Mouse (Mus musculus) embryo, embryonic 11 days (tissue): ENCODE results near the gene Bcl7b.

Experiments used
- DNase-seq: peaks from one replicate; pipeline ENCODE4 v3.0.0-alpha.2; 2015

Bcl7b gene

GRCm38 (mm10) chr5:135171688-135172220 is 3.7 kb downstream of the Bcl7b start:
- DNase-seq, result no peak

GRCm38 (mm10) chr5:135172986-135173385 is 4.9 kb downstream of the Bcl7b start:
- no peak for DNase-seq

- DNase-seq, result no peak
Measured at GRCm38 (mm10) chr5:135175086-135175485, 7.0 kb downstream of the Bcl7b start.

GRCm38 (mm10) chr5:135178523-135178922 is 10.4 kb downstream of the Bcl7b start:
- DNase-seq, result no peak

- no peak for DNase-seq
Measured at GRCm38 (mm10) chr5:135178996-135179395, 10.9 kb downstream of the Bcl7b start.

- no peak for DNase-seq
Measured at GRCm38 (mm10) chr5:135179616-135180015, 11.5 kb downstream of the Bcl7b start.

- no peak for DNase-seq
Measured at GRCm38 (mm10) chr5:135180796-135181195, 12.7 kb downstream of the Bcl7b start.

- no peak for DNase-seq
Measured at GRCm38 (mm10) chr5:135181776-135182175, 13.7 kb downstream of the Bcl7b start.

GRCm38 (mm10) chr5:135183131-135183861 is 15.2 kb downstream of the Bcl7b start:
- DNase-seq, result peak; percentile 7

GRCm38 (mm10) chr5:135185016-135185415 is 16.9 kb downstream of the Bcl7b start:
- DNase-seq, result no peak

GRCm38 (mm10) chr5:135185596-135185995 is 17.5 kb downstream of the Bcl7b start:
- peak; percentile 47 for DNase-seq

- no peak for DNase-seq
Measured at GRCm38 (mm10) chr5:135186231-135186620, 18.1 kb downstream of the Bcl7b start.

GRCm38 (mm10) chr5:135186621-135187348 is 18.7 kb downstream of the Bcl7b start, which contains the start of gene Baz1b:
Baz1b (plus strand) TSS chr5:135187264.
- DNase-seq, result peak; percentile 99

GRCm38 (mm10) chr5:135187349-135188213 is 19.5 kb downstream of the Bcl7b start:
- peak; percentile 85 for DNase-seq

GRCm38 (mm10) chr5:135188214-135188554 is 20.1 kb downstream of the Bcl7b start:
- DNase-seq, result peak; percentile 28

- DNase-seq, result no peak
Measured at GRCm38 (mm10) chr5:135189281-135190022, 21.4 kb downstream of the Bcl7b start.

- DNase-seq, result peak; percentile 78
Measured at GRCm38 (mm10) chr5:135191620-135192019, 23.5 kb downstream of the Bcl7b start.

- DNase-seq, result no peak
Measured at GRCm38 (mm10) chr5:135192431-135192830, 24.3 kb downstream of the Bcl7b start.

- no peak for DNase-seq
Measured at GRCm38 (mm10) chr5:135196367-135196766, 28.3 kb downstream of the Bcl7b start.

GRCm38 (mm10) chr5:135202763-135203162 is 34.7 kb downstream of the Bcl7b start:
- no peak for DNase-seq

- no peak for DNase-seq
Measured at GRCm38 (mm10) chr5:135208197-135208596, 40.1 kb downstream of the Bcl7b start.

GRCm38 (mm10) chr5:135216871-135217270 is 48.8 kb downstream of the Bcl7b start:
- no peak for DNase-seq
